Mouse (Mus musculus) adrenal gland, postnatal 4 days (tissue): ENCODE measurements around the gene Tbx6. TPM values are rescaled to one million over a fixed set of nuclear protein-coding genes. Genes with fewer than 3 reads are reported as not detected.

Source experiments
- DNase-seq, 2 experiments: peaks; one replicate each; pipeline ENCODE4 v3.0.0; 2021 to 2022; ENCODE audit warnings: low spot score in 2 of 2, mixed read lengths in 2 of 2
- total RNA-seq, 2 experiments: library from RNA; stranded (reverse); gene quantifications; 2 replicates each; pipeline ENCODE4 v1.2.3; 2021

The Tbx6 gene
- total RNA-seq, 2 experiments from 2014 or later: 0.65 to 0.90 TPM

- no peak for DNase-seq
Measured at GRCm38 (mm10) chr7:126793456-126794270, 12.4 kb downstream of the Tbx6 start.

GRCm38 (mm10) chr7:126794271-126794605, 13.0 kb downstream of the Tbx6 start:
- DNase-seq: no peak

- DNase-seq: no peak
Measured at GRCm38 (mm10) chr7:126795387-126796317, 14.4 kb downstream of the Tbx6 start.

GRCm38 (mm10) chr7:126796350-126796932, 15.2 kb downstream of the Tbx6 start:
- no peak for DNase-seq

GRCm38 (mm10) chr7:126797411-126798126, 16.3 kb downstream of the Tbx6 start, which contains the start of gene Fam57b:
TSS of gene Fam57b (plus strand) at chr7:126797668.
- peak in 1 of 2 experiments; percentile 52 for DNase-seq

- no peak for DNase-seq
Measured at GRCm38 (mm10) chr7:126798127-126799049, 17.1 kb downstream of the Tbx6 start.

- peak; percentile 91 to 95 for DNase-seq
Measured at GRCm38 (mm10) chr7:126799050-126799467, 17.8 kb downstream of the Tbx6 start.

- no peak for DNase-seq
Measured at GRCm38 (mm10) chr7:126799468-126800268, 18.4 kb downstream of the Tbx6 start.

- no peak for DNase-seq
Measured at GRCm38 (mm10) chr7:126800269-126801056, 19.2 kb downstream of the Tbx6 start.

GRCm38 (mm10) chr7:126801057-126801422, 19.8 kb downstream of the Tbx6 start:
- DNase-seq: no peak

GRCm38 (mm10) chr7:126802134-126802889, 21.0 kb downstream of the Tbx6 start:
- no peak for DNase-seq

- no peak for DNase-seq
Measured at GRCm38 (mm10) chr7:126803181-126803580, 21.9 kb downstream of the Tbx6 start.

GRCm38 (mm10) chr7:126803751-126804150, 22.5 kb downstream of the Tbx6 start:
- no peak for DNase-seq

GRCm38 (mm10) chr7:126806956-126807355, 25.7 kb downstream of the Tbx6 start:
- no peak for DNase-seq

GRCm38 (mm10) chr7:126807405-126807804, 26.1 kb downstream of the Tbx6 start:
- DNase-seq: no peak

GRCm38 (mm10) chr7:126808703-126809455, 27.6 kb downstream of the Tbx6 start:
- DNase-seq: peak; percentile 62 to 72
